Mouse (Mus musculus): Measurements from ENCODE around the gene Myo19.

GRCm38 (mm10) chr11:84916053-84916702 is 36.2 kb downstream of the Myo19 start, which contains the start of gene Znhit3:
- no peak; the same call in 1 of the 2 replicates for TF ChIP-seq CTCF (IDR thresholded peaks at IDR 0.05; ENCODE audit: low read depth)
- no peak; the same call in 1 of the 2 replicates for TF ChIP-seq EP300 (IDR thresholded peaks at IDR 0.05; ENCODE audit: low read depth)
